Mouse (Mus musculus): Measurements from ENCODE around the gene Sln. TPM values are rescaled to one million over a fixed set of nuclear protein-coding genes. Genes with fewer than 3 reads are reported as not detected.
A peak's percentile ranks its signal among the peaks of the same experiment; 100 is the strongest.

Gene Sln
- not detected in 2 replicates for polyA plus RNA-seq (2012; rRNA removed)

DNA sequence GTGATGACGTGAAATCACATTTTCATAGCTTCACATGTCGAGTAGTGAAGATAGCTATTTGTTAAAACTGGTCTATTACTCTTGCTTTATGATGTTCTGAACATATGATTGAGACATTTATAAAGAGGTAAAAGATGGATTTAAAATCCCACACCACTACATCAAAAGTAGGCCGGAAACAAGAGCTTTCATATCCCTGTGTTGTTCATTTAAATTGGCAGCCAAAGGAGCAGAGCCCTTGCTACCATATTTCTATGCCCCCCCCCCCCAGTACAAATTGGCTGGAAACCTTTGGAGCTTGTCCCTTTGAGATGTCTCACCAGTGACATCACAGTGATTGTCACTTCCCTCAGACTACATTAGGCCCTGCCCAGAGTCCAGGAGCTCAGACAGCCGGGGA lies at the start of gene Sln:
Sln (plus strand) TSS at position 301 of the 400 bp plus-strand sequence.
- DNase-seq (ENCODE audit: low spot score), result no peak

- no peak for DNase-seq (ENCODE audit: low spot score)
Measured at GRCm38 (mm10) chr9:53802921-53803320, 47.0 kb upstream of the Sln start.

GRCm38 (mm10) chr9:53806496-53807086 lies 43.4 kb upstream of the Sln start:
- DNase-seq (ENCODE audit: low spot score), result no peak

DNA sequence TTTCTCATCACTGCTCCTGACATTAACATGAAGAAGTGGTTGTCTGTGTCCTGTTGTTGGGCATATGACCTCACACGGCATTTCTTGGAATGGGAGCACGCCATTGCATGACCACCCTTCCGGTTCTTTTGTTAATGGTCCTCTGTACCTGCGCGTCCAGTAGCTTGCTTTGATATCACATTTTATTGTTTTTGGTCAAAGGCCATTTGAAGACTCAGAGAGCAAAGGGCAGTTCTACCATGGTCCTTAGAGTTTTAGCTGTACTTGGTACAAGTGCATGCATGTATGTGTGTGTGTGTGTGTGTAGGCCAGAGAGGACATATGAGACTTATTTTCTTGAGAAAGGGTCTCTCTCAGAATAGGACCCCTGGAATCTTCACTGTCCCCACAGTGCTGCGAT lies 36.5 kb upstream of the Sln start:
- no peak for DNase-seq (ENCODE audit: low spot score)

- peak; percentile 34 for DNase-seq (ENCODE audit: low spot score)
Measured at GRCm38 (mm10) chr9:53818760-53819159, 31.2 kb upstream of the Sln start.

- no peak for DNase-seq (ENCODE audit: low spot score)
Measured at GRCm38 (mm10) chr9:53825318-53825717, 24.6 kb upstream of the Sln start.

DNA sequence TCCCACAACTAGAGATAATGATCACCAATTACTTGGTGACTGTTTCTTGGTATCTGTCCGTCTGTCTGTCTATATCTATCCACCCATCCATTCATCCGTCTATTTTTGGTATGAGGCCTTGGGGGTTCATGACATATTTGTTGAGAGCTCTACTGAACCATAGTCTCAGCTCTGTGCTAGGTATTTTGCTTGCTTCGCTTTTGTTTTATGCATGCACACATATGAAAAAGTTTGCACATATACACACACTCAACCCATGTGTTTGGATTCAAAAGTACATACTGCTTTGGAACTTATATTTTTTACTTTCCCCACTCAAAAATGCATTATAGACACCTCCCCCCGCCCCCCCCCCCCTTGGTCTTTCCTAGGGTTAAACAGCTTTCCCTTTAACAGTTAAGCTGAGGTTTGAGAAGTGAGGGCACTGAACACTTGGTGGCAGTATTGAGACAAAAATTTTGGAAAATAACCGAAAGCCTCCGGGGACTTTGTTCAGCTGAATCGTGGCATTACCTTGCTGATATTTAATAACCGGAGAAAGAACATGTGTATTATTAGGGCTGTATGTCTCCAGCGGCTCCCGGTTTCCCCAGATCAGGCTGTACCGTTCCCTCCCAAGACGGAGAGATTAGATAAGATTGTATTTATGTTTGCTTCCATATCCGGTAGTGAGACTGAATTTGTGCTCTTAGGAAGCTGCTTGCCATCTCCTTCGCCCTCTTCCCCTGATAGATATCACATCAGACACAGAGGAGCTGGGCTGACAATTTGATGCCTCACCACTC lies 20.7 kb upstream of the Sln start:
- no peak for DNase-seq (ENCODE audit: low spot score)

- DNase-seq (ENCODE audit: low spot score), result no peak
Measured at GRCm38 (mm10) chr9:53829866-53830209, 20.1 kb upstream of the Sln start.

DNA sequence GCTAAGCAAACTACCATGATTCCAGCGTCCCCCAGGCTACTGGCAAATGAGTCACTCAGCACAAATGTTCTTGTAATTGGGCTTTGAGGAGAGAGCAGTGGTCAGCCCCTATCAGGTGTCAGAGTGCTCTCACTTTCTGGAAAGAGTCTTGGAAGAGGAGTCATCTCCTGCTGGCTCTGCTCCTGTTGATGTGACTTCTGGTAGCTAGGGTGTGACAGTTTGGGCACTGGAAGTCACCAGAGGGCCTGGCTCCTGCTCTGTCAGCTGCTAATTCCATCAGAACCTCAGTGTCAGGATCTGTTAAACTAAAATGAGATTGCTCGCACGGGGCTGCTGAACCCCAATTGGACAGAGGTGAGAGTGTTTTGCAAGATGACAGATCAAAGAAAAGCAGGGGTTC lies 14.9 kb upstream of the Sln start:
- DNase-seq (ENCODE audit: low spot score), result no peak

- no peak for DNase-seq (ENCODE audit: low spot score)
Measured at GRCm38 (mm10) chr9:53835976-53836375, 14.0 kb upstream of the Sln start.

DNA sequence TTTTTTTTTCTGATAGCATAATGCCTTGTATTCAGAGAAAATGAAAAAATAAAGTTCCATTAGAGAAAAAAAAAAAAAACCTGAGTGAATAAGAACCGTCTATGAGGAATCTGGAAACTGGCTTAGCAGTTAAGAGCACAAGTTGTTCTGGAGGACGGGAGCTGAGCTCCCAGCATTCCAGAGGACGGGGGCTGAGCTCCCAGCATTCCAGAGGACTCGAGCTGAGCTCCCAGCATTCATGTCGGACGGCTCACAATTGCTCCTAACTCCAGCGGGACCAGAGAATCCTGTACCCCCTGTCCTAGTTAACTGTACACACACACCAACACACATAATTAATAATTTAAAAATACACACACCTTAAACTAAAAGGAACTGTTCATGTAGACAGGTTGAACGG lies 11.1 kb upstream of the Sln start:
- DNase-seq (ENCODE audit: low spot score), result no peak

DNA sequence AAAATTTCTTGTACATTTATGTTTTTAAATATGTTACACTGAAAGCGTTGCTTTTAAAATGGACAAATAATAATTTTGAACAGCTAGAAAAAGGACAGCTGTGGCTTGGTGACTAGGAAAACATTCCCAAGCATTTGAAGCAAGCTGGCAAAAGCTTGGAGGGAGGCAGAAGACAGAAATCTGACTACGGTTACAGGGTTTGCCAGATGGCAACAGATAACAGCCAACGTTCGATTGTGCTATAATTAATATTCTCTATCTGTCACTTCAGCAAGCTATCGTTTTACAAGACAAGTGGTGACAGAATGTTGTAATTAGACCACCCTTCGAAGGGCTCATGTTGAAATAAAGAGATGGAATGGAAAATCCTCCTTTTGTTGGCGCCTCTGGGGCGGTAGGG lies 1.4 kb upstream of the Sln start:
- no peak for DNase-seq (ENCODE audit: low spot score)

DNA sequence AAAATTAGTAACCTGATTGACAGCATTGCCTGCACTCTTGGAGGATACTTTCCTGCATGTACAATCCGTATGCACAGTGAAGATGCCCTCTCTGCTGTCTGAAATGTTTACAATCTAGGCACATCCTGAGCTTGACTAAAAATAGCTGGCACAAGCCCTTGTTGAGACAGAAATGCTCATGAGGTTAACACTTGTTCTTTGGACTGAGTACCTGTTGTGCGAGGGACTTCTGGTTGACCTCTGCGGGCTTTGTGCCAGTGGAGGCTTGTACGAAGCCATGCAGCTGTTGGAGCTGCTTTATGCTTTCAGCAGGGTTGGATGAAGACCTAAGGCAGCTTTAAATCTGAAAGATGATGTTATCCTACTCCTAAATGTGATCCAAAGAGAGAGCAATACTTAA lies 2.2 kb downstream of the Sln start:
- no peak for DNase-seq (ENCODE audit: low spot score)

DNA sequence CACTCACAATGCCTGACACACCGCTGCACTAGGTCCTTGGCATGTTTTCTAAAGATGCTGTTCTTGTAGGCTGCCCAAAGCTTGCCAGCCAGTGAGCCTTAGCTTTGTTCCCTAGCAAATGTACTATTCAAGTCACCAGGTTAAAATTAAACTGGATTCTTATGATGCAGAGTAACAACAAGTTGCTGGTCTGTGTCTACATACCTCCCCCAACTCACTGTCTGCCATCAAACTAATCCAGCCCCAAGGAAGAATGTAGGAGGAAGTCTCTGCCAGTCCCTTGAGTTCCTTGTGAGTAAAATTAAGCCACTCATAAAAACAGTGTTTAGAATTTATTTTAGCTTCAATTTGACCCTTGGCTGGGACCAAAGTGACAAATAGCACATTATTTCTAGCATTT lies 3.7 kb downstream of the Sln start:
- no peak for DNase-seq (ENCODE audit: low spot score)

GRCm38 (mm10) chr9:53854525-53854924 lies 4.6 kb downstream of the Sln start:
- no peak for DNase-seq (ENCODE audit: low spot score)

DNA sequence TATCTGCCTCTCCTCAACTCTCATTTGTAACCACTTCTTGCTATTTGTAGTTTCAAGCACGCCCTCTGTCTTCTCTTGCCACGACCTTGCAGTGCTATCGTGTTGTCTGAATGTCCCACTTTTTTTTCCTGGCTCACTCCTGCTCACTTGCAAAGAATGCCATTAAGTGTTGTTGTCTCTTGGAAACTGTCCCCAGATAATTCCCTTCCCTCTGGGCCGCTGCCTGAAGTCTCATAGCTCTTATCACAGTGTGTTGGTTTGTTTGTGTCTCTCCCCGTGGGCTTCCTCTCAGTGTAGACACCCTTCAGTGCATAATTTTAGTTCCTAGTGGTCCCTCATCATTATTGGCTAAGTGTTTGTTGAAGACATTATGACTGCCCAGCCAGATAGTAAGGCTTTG lies 7.9 kb downstream of the Sln start:
- no peak for DNase-seq (ENCODE audit: low spot score)

DNA sequence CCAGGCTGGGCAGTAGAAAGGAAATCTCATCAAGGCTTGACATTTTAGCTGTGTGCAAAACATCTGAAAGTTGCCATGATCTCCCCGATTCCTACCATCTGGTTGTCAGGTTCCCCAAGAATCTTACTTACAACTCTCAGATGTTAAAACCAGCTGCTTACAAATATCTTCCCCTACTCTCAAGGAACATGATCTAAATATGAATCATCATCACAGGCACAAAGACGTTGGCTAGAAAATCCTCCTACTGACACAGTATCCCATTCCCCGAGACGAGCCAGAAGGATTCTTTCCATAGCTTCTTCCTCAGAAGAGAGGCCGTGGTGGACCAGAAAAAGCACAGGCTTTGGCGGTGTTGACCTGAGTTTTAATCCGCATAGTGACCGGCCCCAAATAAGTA lies 23.3 kb downstream of the Sln start:
- no peak for DNase-seq (ENCODE audit: low spot score)

- no peak for DNase-seq (ENCODE audit: low spot score)
Measured at GRCm38 (mm10) chr9:53877423-53877822, 27.5 kb downstream of the Sln start.

DNA sequence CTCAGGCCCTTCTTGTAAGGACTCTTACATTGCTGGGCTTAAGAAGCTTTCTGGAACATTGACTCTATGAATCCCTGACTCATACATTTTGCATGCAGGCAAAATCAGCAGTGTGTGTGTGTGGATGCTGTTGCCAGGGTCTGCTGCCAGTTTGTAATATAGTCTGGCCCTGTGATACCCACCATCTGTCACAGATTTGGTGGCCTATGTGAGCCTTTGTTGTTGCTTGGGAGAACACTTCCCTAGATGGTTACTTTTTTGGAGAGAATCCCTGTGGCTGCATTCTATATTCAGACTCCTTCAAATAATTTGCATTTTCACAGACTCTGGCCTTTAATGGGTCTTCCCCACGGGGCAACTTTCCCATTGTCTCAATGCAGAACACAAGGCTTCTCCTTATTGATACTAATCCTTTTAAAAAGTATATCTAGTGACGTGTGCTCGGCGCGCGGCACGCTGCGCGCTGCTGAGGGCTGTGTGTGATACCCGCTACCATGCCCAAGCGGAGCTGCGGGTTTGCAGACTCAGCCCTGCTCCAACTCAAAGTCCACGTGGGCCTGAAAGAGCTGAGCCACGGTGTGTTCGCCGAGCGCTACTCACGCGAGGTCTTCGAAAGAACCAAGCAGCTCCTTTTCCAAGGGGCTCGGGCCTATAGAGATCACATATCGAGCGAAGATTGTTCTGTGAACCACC lies 33.8 kb downstream of the Sln start:
- no peak for DNase-seq (ENCODE audit: low spot score)

DNA sequence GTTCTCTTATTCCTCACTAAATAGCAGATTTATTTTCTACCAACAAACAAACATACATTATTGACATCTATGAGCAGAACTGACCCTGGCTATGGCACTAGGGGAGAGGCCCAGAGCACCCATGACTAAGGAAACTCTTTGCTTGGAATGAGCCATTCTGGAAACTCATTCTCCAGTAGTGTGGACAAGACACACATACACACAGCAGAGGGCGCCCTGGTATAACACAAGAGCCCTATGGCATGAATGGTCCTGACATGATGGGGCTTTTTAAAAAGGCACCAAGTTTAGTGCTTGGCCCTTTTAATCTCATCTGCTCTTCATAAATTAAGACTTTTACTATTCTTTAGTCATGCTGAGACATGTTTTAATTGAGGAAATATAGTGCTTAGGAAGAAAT lies 40.1 kb downstream of the Sln start:
- DNase-seq (ENCODE audit: low spot score), result no peak

GRCm38 (mm10) chr9:53895827-53896226 lies 45.9 kb downstream of the Sln start:
- DNase-seq (ENCODE audit: low spot score), result no peak

- DNase-seq (ENCODE audit: low spot score), result no peak
Measured at GRCm38 (mm10) chr9:53899836-53900235, 49.9 kb downstream of the Sln start.

DNA sequence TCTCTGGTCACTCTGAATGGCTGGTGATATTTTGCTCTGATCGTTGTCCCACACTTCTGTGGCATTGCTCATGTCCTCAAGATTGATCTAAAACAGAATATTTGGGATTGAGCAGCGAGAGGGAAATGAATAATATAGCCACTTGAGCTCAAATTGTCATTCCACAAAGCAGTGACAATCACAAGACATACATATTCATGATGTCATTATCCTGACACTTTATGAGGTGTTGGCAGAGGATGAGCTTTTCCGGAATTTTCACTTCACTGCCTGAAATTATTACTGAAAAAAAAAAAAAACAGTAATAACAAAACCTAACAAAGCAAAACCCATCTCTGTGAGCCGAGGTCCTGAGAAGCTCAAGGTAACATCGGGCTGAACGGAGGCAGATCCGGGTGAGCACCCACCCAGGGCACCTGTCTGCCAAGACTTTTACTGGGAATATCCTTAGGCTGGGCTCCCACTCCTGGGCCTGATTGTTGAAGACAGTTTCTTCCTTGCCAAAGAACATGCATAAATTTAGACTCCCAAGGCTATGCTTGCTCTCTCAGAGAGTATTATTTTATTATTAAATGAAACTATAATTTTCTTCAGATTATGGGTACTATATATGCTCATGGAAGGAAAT lies 53.4 kb downstream of the Sln start:
- no peak for DNase-seq (ENCODE audit: low spot score)

Data from urinary bladder, adult 2 months (tissue).